Mouse (Mus musculus) retina, adult 2 months (tissue): ENCODE results near the gene Mvk.

Experiments used
- DNase-seq: peaks from one replicate; pipeline ENCODE4 v3.0.0-alpha.2; 2012; ENCODE audit warnings: low read depth, low spot score

Gene Mvk

GRCm38 (mm10) chr5:114509461-114509860 lies 65.4 kb downstream of the Mvk start:
- DNase-seq = no peak
